Mouse (Mus musculus) CH12.LX (cell line): ENCODE measurements at regions not wholly inside any gene's neighbourhood (a gene's known extent, or its start where the extent isn't known, plus 50 kb on each side); places are given as distances from the start of the nearest gene placed in this dataset.

ENCODE experiments used
- DNase-seq: peaks from one replicate; pipeline ENCODE4 v3.0.0-alpha.2; 2013; ENCODE audit errors: extremely low read depth
- H3K27ac ChIP-seq: 2 replicates; pipeline ENCODE4 v1.5.1; 2012; ENCODE audit warnings: low read depth, mild to moderate bottlenecking, control low read depth, moderate library complexity; ENCODE audit not compliant: insufficient read depth
- H3K27me3 ChIP-seq: replicated peaks from 2 replicates; pipeline ENCODE3; 2012; ENCODE audit warnings: inconsistent platforms
- H3K36me3 ChIP-seq, 2 experiments: replicated peaks in 1 of 2; 2 replicates each; pipeline versions ENCODE3 to v1.6.1; 2012; ENCODE audit warnings: inconsistent platforms in 1 of 2, low read length in 1 of 2, mild to moderate bottlenecking in 1 of 2, mixed read lengths in 1 of 2, moderate library complexity in 1 of 2; ENCODE audit not compliant: control insufficient read depth in 1 of 2, insufficient read depth in 1 of 2
- H3K4me1 ChIP-seq, 2 experiments: 2 replicates each; pipeline ENCODE4 v1.6.1; 2012; ENCODE audit warnings: inconsistent platforms in 1 of 2, moderate library complexity in 1 of 2; ENCODE audit not compliant: insufficient read depth in 2 of 2, control insufficient read depth in 1 of 2
- H3K4me2 ChIP-seq: 2 replicates; pipeline ENCODE4 v1.6.1; 2012; ENCODE audit warnings: low read depth, mild to moderate bottlenecking, control low read depth; ENCODE audit not compliant: poor library complexity, insufficient read depth, severe bottlenecking
- H3K4me3 ChIP-seq, 3 experiments: fragments of 150-350 bp in 1 of 3; sonication (generic) in 1 of 3; replicated peaks in 1 of 3; 2 replicates each; pipeline versions ENCODE3 to v1.5.1; 2011 to 2012; ENCODE audit warnings: low read depth in 2 of 3, low read length in 2 of 3, mild to moderate bottlenecking in 2 of 3, moderate library complexity in 2 of 3, control low read depth in 1 of 3, improper control_type of control experiment in 1 of 3, inconsistent platforms in 1 of 3, mixed read lengths in 1 of 3; ENCODE audit not compliant: poor library complexity in 1 of 3
- H3K79me2 ChIP-seq: replicated peaks from 2 replicates; pipeline ENCODE4 v1.6.1; 2012; ENCODE audit warnings: mild to moderate bottlenecking, moderate library complexity; ENCODE audit not compliant: control insufficient read depth, poor library complexity, insufficient read depth, severe bottlenecking; ENCODE audit errors: extremely low read depth
- H3K9ac ChIP-seq: 2 replicates; pipeline ENCODE4 v1.6.1; 2012; ENCODE audit warnings: low read depth, mild to moderate bottlenecking, control low read depth, moderate library complexity; ENCODE audit not compliant: insufficient read depth
- H3K9me3 ChIP-seq: replicated peaks from 2 replicates; pipeline ENCODE3; 2012; ENCODE audit warnings: low read length, inconsistent platforms, mixed read lengths
- BHLHE40 ChIP-seq: IDR thresholded peaks from 2 replicates; pipeline ENCODE4 v1.6.1; 2011; ENCODE audit warnings: mild to moderate bottlenecking, low read depth, low read length, improper control_type of control experiment
- CHD1 ChIP-seq: IDR thresholded peaks from 2 replicates; pipeline ENCODE4 v1.6.1; 2012; ENCODE audit warnings: low read depth, low read length, improper control_type of control experiment, inconsistent platforms
- CHD2 ChIP-seq: IDR thresholded peaks from 2 replicates; pipeline ENCODE4 v1.6.1; 2011; ENCODE audit warnings: low read length, improper control_type of control experiment
- E2F4 ChIP-seq: IDR thresholded peaks from 2 replicates; pipeline ENCODE4 v1.6.1; 2011; ENCODE audit warnings: low read depth, low read length, improper control_type of control experiment; ENCODE audit not compliant: insufficient replicate concordance
- ELF1 ChIP-seq: IDR thresholded peaks from 2 replicates; pipeline ENCODE4 v1.6.1; 2014; ENCODE audit warnings: low read depth, mild to moderate bottlenecking, inconsistent platforms, low read length, improper control_type of control experiment
- EP300 ChIP-seq: IDR thresholded peaks from 2 replicates; pipeline ENCODE4 v1.6.1; 2011; ENCODE audit warnings: low read length, improper control_type of control experiment
- ETS1 ChIP-seq: conservative IDR thresholded peaks from 2 replicates; pipeline ENCODE4 v1.6.1; 2012; ENCODE audit warnings: low read depth, mild to moderate bottlenecking, inconsistent platforms, low read length, improper control_type of control experiment, moderate library complexity
- IRF4 ChIP-seq: IDR thresholded peaks from 2 replicates; pipeline ENCODE4 v1.6.1; 2014; ENCODE audit warnings: low read depth, mild to moderate bottlenecking, inconsistent platforms, low read length, improper control_type of control experiment
- JUN ChIP-seq: IDR thresholded peaks from 2 replicates; pipeline ENCODE4 v1.6.1; 2011; ENCODE audit warnings: low read depth, mild to moderate bottlenecking, low read length, improper control_type of control experiment, moderate library complexity; ENCODE audit not compliant: insufficient read depth
- JUND ChIP-seq: conservative IDR thresholded peaks from 2 replicates; pipeline ENCODE4 v1.6.1; 2011; ENCODE audit warnings: low read depth, low read length, improper control_type of control experiment
- MAFK ChIP-seq: IDR thresholded peaks from 2 replicates; pipeline ENCODE4 v1.6.1; 2011; ENCODE audit warnings: low read length, improper control_type of control experiment; ENCODE audit not compliant: insufficient replicate concordance
- MAX ChIP-seq: IDR thresholded peaks from 2 replicates; pipeline ENCODE4 v1.6.1; 2011; ENCODE audit warnings: low read length, improper control_type of control experiment
- MEF2A ChIP-seq: IDR thresholded peaks from 2 replicates; pipeline ENCODE4 v1.6.1; 2014; ENCODE audit warnings: low read depth, mild to moderate bottlenecking, inconsistent platforms, low read length, improper control_type of control experiment, borderline replicate concordance
- MYC ChIP-seq: IDR thresholded peaks from 2 replicates; pipeline ENCODE4 v1.6.1; 2011; ENCODE audit warnings: low read depth, mild to moderate bottlenecking, improper control_type of control experiment, low read length
- NELFE ChIP-seq: IDR thresholded peaks from 2 replicates; pipeline ENCODE4 v1.6.1; 2011; ENCODE audit warnings: low read depth, low read length, improper control_type of control experiment
- NRF1 ChIP-seq: IDR thresholded peaks from 2 replicates; pipeline ENCODE4 v1.6.1; 2014; ENCODE audit warnings: low read depth, mild to moderate bottlenecking, inconsistent platforms, low read length, improper control_type of control experiment, moderate library complexity
- PAX5 ChIP-seq: IDR thresholded peaks from 2 replicates; pipeline ENCODE4 v1.6.1; 2012; ENCODE audit warnings: low read length, inconsistent platforms, mixed read lengths
- POLR2A ChIP-seq: IDR thresholded peaks from 2 replicates; pipeline ENCODE4 v1.6.1; 2011; ENCODE audit warnings: low read depth, mild to moderate bottlenecking, improper control_type of control experiment, low read length
- POLR2AphosphoS2 ChIP-seq: IDR thresholded peaks from 2 replicates; pipeline ENCODE4 v1.6.1; 2011; ENCODE audit warnings: low read depth, low read length, improper control_type of control experiment
- RCOR1 ChIP-seq: conservative IDR thresholded peaks from 2 replicates; pipeline ENCODE4 v1.6.1; 2012; ENCODE audit warnings: low read depth, mild to moderate bottlenecking, inconsistent platforms, low read length, improper control_type of control experiment
- SIN3A ChIP-seq: IDR thresholded peaks from 2 replicates; pipeline ENCODE4 v1.6.1; 2012; ENCODE audit warnings: low read length, improper control_type of control experiment, inconsistent platforms
- SMC3 ChIP-seq: IDR thresholded peaks from 2 replicates; pipeline ENCODE4 v1.6.1; 2011; ENCODE audit warnings: low read depth, low read length, improper control_type of control experiment
- TCF12 ChIP-seq: IDR thresholded peaks from 2 replicates; pipeline ENCODE4 v1.6.1; 2014; ENCODE audit warnings: low read depth, mild to moderate bottlenecking, inconsistent platforms, low read length, improper control_type of control experiment
- UBTF ChIP-seq: IDR thresholded peaks from 2 replicates; pipeline ENCODE4 v1.6.1; 2012; ENCODE audit warnings: low read depth, mild to moderate bottlenecking, inconsistent platforms, low read length, improper control_type of control experiment, moderate library complexity
- USF1 ChIP-seq: IDR thresholded peaks from 2 replicates; pipeline ENCODE4 v1.6.1; 2014; ENCODE audit warnings: low read depth, mild to moderate bottlenecking, inconsistent platforms, low read length, improper control_type of control experiment
- USF2 ChIP-seq: conservative IDR thresholded peaks from 2 replicates; pipeline ENCODE4 v1.6.1; 2011; ENCODE audit warnings: low read depth, low read length, improper control_type of control experiment
- ZC3H11A ChIP-seq: IDR thresholded peaks from 2 replicates; pipeline ENCODE4 v1.6.1; 2012; ENCODE audit warnings: low read depth, mild to moderate bottlenecking, inconsistent platforms, low read length, improper control_type of control experiment
- ZKSCAN1 ChIP-seq: IDR thresholded peaks from 2 replicates; pipeline ENCODE4 v1.6.1; 2012; ENCODE audit warnings: low read depth, inconsistent platforms, low read length, improper control_type of control experiment, borderline replicate concordance
- ZMIZ1 ChIP-seq: IDR thresholded peaks from 2 replicates; pipeline ENCODE4 v1.6.1; 2012; ENCODE audit warnings: low read depth, mild to moderate bottlenecking, inconsistent platforms, low read length, improper control_type of control experiment
- ZNF384 ChIP-seq: IDR thresholded peaks from 2 replicates; pipeline ENCODE4 v1.6.1; 2012; ENCODE audit warnings: low read depth, low read length, improper control_type of control experiment, inconsistent platforms
- dilution Hi-C: fragments of 300-500 bp; cut with MboI; formaldehyde crosslinking; loops from 2 replicates; pipeline ENCODE4 v1.14.3; 2020; ENCODE audit warnings: low sequenced_read_pairs; ENCODE audit not compliant: extremely low pct_unique_long_range_greater_than_20kb, extremely low pct_ligation_motif_present
- in situ Hi-C: fragments of 300-500 bp; cut with MboI; formaldehyde crosslinking; loops from 3 replicates; pipeline ENCODE4 v1.14.3; 2019; ENCODE audit warnings: low sequenced_read_pairs, low pct_ligation_motif_present, low pct_unique_long_range_greater_than_20kb, mixed read lengths

DNA sequence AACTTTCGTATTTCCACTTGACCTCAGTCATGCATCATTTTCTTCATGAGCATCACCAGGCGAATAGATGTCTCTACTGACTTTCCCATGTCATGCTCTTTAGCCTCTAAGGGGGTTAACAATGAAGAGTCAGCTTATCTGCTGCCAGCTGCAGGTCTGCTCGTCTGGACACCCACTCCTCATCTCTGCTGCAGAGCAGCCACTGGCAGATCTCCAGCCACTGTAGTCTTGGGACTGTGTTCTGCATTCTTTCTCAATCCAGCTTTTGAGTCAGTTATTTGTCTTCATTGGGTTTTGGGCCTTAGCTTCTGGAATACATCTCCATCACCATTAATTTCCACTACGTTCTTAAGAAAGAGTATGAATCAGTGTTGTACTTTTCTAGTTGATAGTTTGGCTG is 280.0 kb downstream of the Gm5447 start:
- in situ Hi-C loops (no loop called here), dilution Hi-C loops (no loop called here)
- Histone ChIP-seq H3K9me3 (no peaks in the 10 kb centered on the region), H3K27me3 (no peaks in the 10 kb centered on the region), H3K9ac (no peak overlapping the region), H3K27ac (no peak overlapping the region), H3K4me2 (no peak overlapping the region), H3K4me1 (peaks cover 2 to 3% of the 10 kb centered on the region in 2 experiments; a peak in 1 of 4 replicates), H3K36me3 (no peaks in the 10 kb centered on the region), H3K4me3 (no peak overlapping the region), H3K79me2 (no peaks in the 10 kb centered on the region)
- TF ChIP-seq BHLHE40 (no peak), E2F4 (no peak), SIN3A (no peak), USF2 (no peak), NELFE (no peak), ZKSCAN1 (no peak), POLR2A (no peak), MYC (no peak), MEF2A (no peak), UBTF (no peak), ETS1 (no peak), RCOR1 (no peak), NRF1 (no peak), TCF12 (no peak), CHD2 (no peak), ZC3H11A (no peak), MAFK (no peak), MAX (no peak), ELF1 (no peak), PAX5 (no peak)
- no peak for DNase-seq

DNA sequence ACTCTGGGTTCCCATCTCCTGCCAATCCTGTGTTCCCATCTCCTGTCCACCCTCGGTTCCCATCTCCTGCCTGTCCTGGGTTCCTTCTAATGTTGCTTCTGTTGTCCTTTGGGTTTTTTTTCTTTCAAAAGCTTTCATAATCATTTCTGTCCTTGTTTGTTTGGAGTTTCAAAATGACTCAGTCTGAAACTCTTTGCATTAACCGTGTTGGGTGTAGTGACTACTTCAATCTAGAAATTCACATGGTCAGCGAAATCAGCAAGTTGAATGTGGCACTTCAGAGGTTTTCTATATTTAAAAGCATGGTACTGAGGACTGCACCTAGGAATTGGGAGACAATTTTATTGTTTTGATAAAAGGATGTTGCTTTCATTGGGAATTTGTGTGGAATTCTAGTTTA is 280.7 kb downstream of the Gm5447 start:
- Histone ChIP-seq H3K27ac (no peak overlapping the region), H3K4me1 (peaks cover 2 to 3% of the 10 kb centered on the region in 2 experiments; a peak in 1 of 4 replicates), H3K4me3 (no peak overlapping the region), H3K36me3 (no peaks in the 10 kb centered on the region), H3K79me2 (no peaks in the 10 kb centered on the region), H3K9me3 (no peaks in the 10 kb centered on the region), H3K9ac (no peak overlapping the region), H3K4me2 (no peak overlapping the region), H3K27me3 (no peaks in the 10 kb centered on the region)
- no peak for TF ChIP-seq ZMIZ1
- peak; percentile 73 for TF ChIP-seq JUN
- TF ChIP-seq POLR2AphosphoS2, result no peak
- no peak for TF ChIP-seq POLR2A
- TF ChIP-seq ZNF384, result 0 out of 2 replicates have a peak, but pooled peaks have one; percentile 20
- TF ChIP-seq USF1, result no peak
- no peak for TF ChIP-seq SMC3
- peak; percentile 20; the same call in 1 of the 2 replicates for TF ChIP-seq BHLHE40
- TF ChIP-seq JUND, result peak; percentile 91
- peak; percentile 85 for TF ChIP-seq IRF4
- TF ChIP-seq EP300, result peak; percentile 65
- TF ChIP-seq CHD1, result no peak
- TF ChIP-seq ETS1, result no peak
- no peak for TF ChIP-seq ZC3H11A
- no peak for TF ChIP-seq MAX
- peak; percentile 82 for TF ChIP-seq MAFK
- DNase-seq, result peak; percentile 27
- in situ Hi-C loops, result no loop called here
- dilution Hi-C loops, result no loop called here
